ENCODE assay signal across 15 mouse cellular contexts in genomic region chr13:92707941-92708340, GRCm38 (mm10).
"Had no signal": no experiment of that assay in that cellular context is flagged by ENCODE, and none has a peak within 500 bp of the region (broad histone marks: within the 10 kb centered on the region; RNA-seq: fewer than 3 reads in every experiment).

No protein-coding gene starts in this region.

- H3K9me3 ChIP-seq: limb, embryonic 15.5 days; liver, embryonic 13.5 days; midbrain, embryonic 15.5 days had no signal

- H3K9ac ChIP-seq: limb, embryonic 15.5 days; liver, embryonic 13.5 days; midbrain, embryonic 15.5 days had no signal

- ATAC-seq: hindbrain, postnatal 0 days; midbrain, embryonic 15.5 days had no signal

- H3K27ac ChIP-seq: hindbrain, postnatal 0 days; kidney, postnatal 0 days; limb, embryonic 15.5 days; liver, embryonic 13.5 days; midbrain, embryonic 15.5 days had no signal

- H3K27me3 ChIP-seq: limb, embryonic 15.5 days; liver, embryonic 13.5 days; midbrain, embryonic 15.5 days had no signal

- DNase-seq: kidney, adult 11 months; kidney, adult 9 months; kidney, postnatal 36 days; layer of hippocampus, adult 9-11 months; layer of hippocampus, postnatal 36 days; liver, embryonic 13.5 days; lung, adult 2 months; lung, postnatal 10 days; lung, postnatal 4 days; right cerebral cortex, adult 18-20 months; thymus, postnatal 14 days had no signal

- H3K4me1 ChIP-seq: midbrain, embryonic 15.5 days had no signal

- H3K4me2 ChIP-seq: limb, embryonic 15.5 days; liver, embryonic 13.5 days; midbrain, embryonic 15.5 days had no signal

- H3K4me3 ChIP-seq: limb, embryonic 15.5 days; liver, embryonic 13.5 days; midbrain, embryonic 15.5 days had no signal
